9 mouse cellular contexts compared by ENCODE assay signal in genomic region chr6:85380901-85381647, GRCm38 (mm10). TPM values are rescaled to one million over a fixed set of nuclear protein-coding genes. Genes with fewer than 3 reads are reported as not detected.
DNase-seq lines count a peak whose midpoint lies in the region; ATAC-seq and TF ChIP-seq lines count a peak whose summit lies in the region.
"Had no signal": no experiment of that assay in that cellular context is flagged by ENCODE, and none has a peak within 500 bp of the region (broad histone marks: within the 10 kb centered on the region; RNA-seq: fewer than 3 reads in every experiment).

No protein-coding gene starts in this region.

- TF ChIP-seq EP300 in liver, embryonic 14.5 days (IDR thresholded peaks at IDR 0.05; ENCODE audit: low read depth), result no peak
- TF ChIP-seq EP300 in stomach, postnatal 0 days (optimal IDR thresholded peaks at IDR 0.05), result no peak

- H3K36me3 ChIP-seq in forebrain, embryonic 15.5 days, result no peaks in the 10 kb centered on the region
- no peaks in the 10 kb centered on the region for H3K36me3 ChIP-seq in liver, embryonic 14.5 days (replicated peaks; ENCODE audit: control insufficient read depth, insufficient read depth, low read depth)
- no peaks in the 10 kb centered on the region for H3K36me3 ChIP-seq in stomach, postnatal 0 days (ENCODE audit: control insufficient read depth, insufficient read depth, low read length)

- H3K4me1 ChIP-seq in forebrain, embryonic 15.5 days, result no peaks in the 10 kb centered on the region
- peaks cover 18 to 35% of the 10 kb centered on the region in 2 experiments for H3K4me1 ChIP-seq in liver, embryonic 14.5 days (replicated peaks; ENCODE audit: control insufficient read depth in 2 of 2, insufficient read depth in 2 of 2, low read length in 1 of 2)
- no peaks in the 10 kb centered on the region for H3K4me1 ChIP-seq in stomach, postnatal 0 days (replicated peaks; ENCODE audit: control insufficient read depth, insufficient read depth)

- no peak overlapping the region for H3K4me2 ChIP-seq in forebrain, embryonic 15.5 days (replicated peaks)
- peak overlapping the region; percentile 69 for H3K4me2 ChIP-seq in liver, embryonic 14.5 days (ENCODE audit: low read depth)
- H3K4me2 ChIP-seq in stomach, postnatal 0 days (replicated peaks; ENCODE audit: low read depth), result peak overlapping the region; percentile 17; the same call in 1 of the 2 replicates

- DNase-seq in cerebellum, adult 11-12 months, result peak; percentile 34
- no peak for DNase-seq in cerebellum, adult 8-10 months
- DNase-seq in B cell, adult 2 months, result peak; percentile 11 to 19
- DNase-seq in liver, embryonic 14.5 days (ENCODE audit: low read depth in 3 of 3, low spot score in 3 of 3), result peak in 1 of 3 experiments; percentile 14
- DNase-seq in stomach, postnatal 0 days (ENCODE audit: low spot score), result no peak
- DNase-seq in frontal cortex, postnatal 36 days (ENCODE audit: low spot score in 2 of 2), result no peak
- no peak for DNase-seq in layer of hippocampus, adult 2 months (ENCODE audit: low spot score in 2 of 2)

- H3K9me3 ChIP-seq in forebrain, embryonic 15.5 days, result no peaks in the 10 kb centered on the region
- H3K9me3 ChIP-seq in liver, embryonic 14.5 days (ENCODE audit: control insufficient read depth, low read length), result no peaks in the 10 kb centered on the region
- no peaks in the 10 kb centered on the region for H3K9me3 ChIP-seq in stomach, postnatal 0 days (ENCODE audit: control insufficient read depth, low read length)

- no peak overlapping the region for H3K9ac ChIP-seq in forebrain, embryonic 15.5 days (replicated peaks)
- H3K9ac ChIP-seq in liver, embryonic 14.5 days (replicated peaks), result peak overlapping the region; percentile 20
- H3K9ac ChIP-seq in stomach, postnatal 0 days (ENCODE audit: low read length), result 0 out of 2 replicates have a peak overlapping the region, but pooled peaks have one; percentile 8

- 22% methylated on average over 17 of the region's 17 CpGs for WGBS in forebrain, embryonic 15.5 days
- WGBS in liver, embryonic 14.5 days (ENCODE audit: insufficient replicate concordance), result 9% methylated on average over 17 of the region's 17 CpGs
- WGBS in stomach, postnatal 0 days, result 36% methylated on average over 17 of the region's 17 CpGs

- no peak for TF ChIP-seq CTCF in liver, embryonic 14.5 days (IDR thresholded peaks at IDR 0.05; ENCODE audit: low read depth)
- TF ChIP-seq CTCF in stomach, postnatal 0 days (IDR thresholded peaks at IDR 0.05; ENCODE audit: low read depth), result no peak
- no peak for TF ChIP-seq CTCF in layer of hippocampus, adult 2 months (conservative IDR thresholded peaks at IDR 0.05)

- no peaks in the 10 kb centered on the region for H3K27me3 ChIP-seq in forebrain, embryonic 15.5 days
- H3K27me3 ChIP-seq in liver, embryonic 14.5 days (ENCODE audit: control insufficient read depth, insufficient read depth, low read length), result no peaks in the 10 kb centered on the region
- H3K27me3 ChIP-seq in stomach, postnatal 0 days (ENCODE audit: control insufficient read depth, insufficient read depth, low read length), result no peaks in the 10 kb centered on the region

- H3K4me3 ChIP-seq in forebrain, embryonic 15.5 days, result no peak overlapping the region
- H3K4me3 ChIP-seq in liver, embryonic 14.5 days (ENCODE audit: insufficient read depth in 1 of 2, low read depth in 2 of 2, low read length in 2 of 2), result peak overlapping the region; percentile 36 to 37
- no peak overlapping the region for H3K4me3 ChIP-seq in stomach, postnatal 0 days (ENCODE audit: low read depth, low read length)
- no peak overlapping the region for H3K4me3 ChIP-seq in layer of hippocampus, adult 2 months

- H3K27ac ChIP-seq in forebrain, embryonic 15.5 days (replicated peaks), result no peak overlapping the region
- no peak overlapping the region for H3K27ac ChIP-seq in liver, embryonic 14.5 days
- no peak overlapping the region for H3K27ac ChIP-seq in stomach, postnatal 0 days (replicated peaks)
- no peak overlapping the region for H3K27ac ChIP-seq in layer of hippocampus, adult 2 months

- ATAC-seq in forebrain, embryonic 15.5 days (replicated peaks), result peak; percentile 69
- ATAC-seq in liver, embryonic 14.5 days (ENCODE audit: insufficient read depth), result peak; percentile 36; the same call in 1 of the 2 replicates
- ATAC-seq in stomach, postnatal 0 days (ENCODE audit: low FRiP score, low TSS enrichment), result peak; percentile 43; the same call in 1 of the 2 replicates

RNA-seq across cellular contexts. Expression of gene Rab11fip5, which starts 6.6 kb away (rescaled TPM):
- 15.1 and 15.2 TPM in 2 replicates for polyA plus RNA-seq in forebrain, embryonic 15.5 days (2015; fragmentation: Nextera tagmentation; extraction: Ambion mirVana)
- polyA plus RNA-seq in liver, embryonic 14.5 days (2012; rRNA removed), result 0.29 and 0.40 TPM in 2 replicates
- 0.33 and 0.61 TPM in 2 replicates for polyA plus RNA-seq in liver, embryonic 14.5 days (2014; fragmentation: Nextera tagmentation; extraction: Ambion mirVana)
- polyA plus RNA-seq in stomach, postnatal 0 days (2015; fragmentation: Nextera tagmentation; extraction: Ambion mirVana), result 7.6 and 8.3 TPM in 2 replicates
- 10 to 100 TPM; 55.1 to 58.2 TPM for total RNA-seq in layer of hippocampus, adult 2 months (2021)

RNA-seq across cellular contexts. Expression of gene Noto, which starts 42.6 kb away (rescaled TPM):
- not detected in 2 replicates for polyA plus RNA-seq in forebrain, embryonic 15.5 days (2015; fragmentation: Nextera tagmentation; extraction: Ambion mirVana)
- not detected in 2 replicates for polyA plus RNA-seq in liver, embryonic 14.5 days (2012; rRNA removed)
- polyA plus RNA-seq in liver, embryonic 14.5 days (2014; fragmentation: Nextera tagmentation; extraction: Ambion mirVana), result not detected in 2 replicates
- polyA plus RNA-seq in stomach, postnatal 0 days (2015; fragmentation: Nextera tagmentation; extraction: Ambion mirVana), result not detected in 2 replicates
- total RNA-seq in layer of hippocampus, adult 2 months (2021), result not detected
- polyA plus RNA-seq: C2C12 had no signal

RNA-seq across cellular contexts. Expression of gene Sfxn5, which starts 47.9 kb away (rescaled TPM):
- 24.2 and 25.3 TPM in 2 replicates for polyA plus RNA-seq in forebrain, embryonic 15.5 days (2015; fragmentation: Nextera tagmentation; extraction: Ambion mirVana)
- 0.69 and 0.77 TPM in 2 replicates for polyA plus RNA-seq in liver, embryonic 14.5 days (2012; rRNA removed)
- polyA plus RNA-seq in liver, embryonic 14.5 days (2014; fragmentation: Nextera tagmentation; extraction: Ambion mirVana), result 0.49 and 1.2 TPM in 2 replicates
- 8.4 and 8.9 TPM in 2 replicates for polyA plus RNA-seq in stomach, postnatal 0 days (2015; fragmentation: Nextera tagmentation; extraction: Ambion mirVana)
- 100 to 1,000 TPM; 167 to 175 TPM for total RNA-seq in layer of hippocampus, adult 2 months (2021)

RNA-seq across cellular contexts. Expression of gene Smyd5, which starts 50.7 kb away (rescaled TPM):
- polyA plus RNA-seq in forebrain, embryonic 15.5 days (2015; fragmentation: Nextera tagmentation; extraction: Ambion mirVana), result 54.2 and 56.8 TPM in 2 replicates
- 14.8 and 16.9 TPM in 2 replicates for polyA plus RNA-seq in liver, embryonic 14.5 days (2012; rRNA removed)
- polyA plus RNA-seq in liver, embryonic 14.5 days (2014; fragmentation: Nextera tagmentation; extraction: Ambion mirVana), result 16.9 and 17.7 TPM in 2 replicates
- polyA plus RNA-seq in stomach, postnatal 0 days (2015; fragmentation: Nextera tagmentation; extraction: Ambion mirVana), result 14.1 and 14.7 TPM in 2 replicates
- 10 to 100 TPM; 45.4 to 46.0 TPM for total RNA-seq in layer of hippocampus, adult 2 months (2021)

Comparison
In these comparisons a context has a peak if more than half of its experiments do, and no peak if none do; other contexts are left out.
1. DNase-seq: peak in cerebellum, adult 11-12 months (single experiment) and B cell, adult 2 months (2 of 2); none in cerebellum, adult 8-10 months (single experiment), stomach, postnatal 0 days (single experiment), frontal cortex, postnatal 36 days (0 of 2) and layer of hippocampus, adult 2 months (0 of 2).
2. H3K4me3 ChIP-seq: peak in liver, embryonic 14.5 days (2 of 2); none in forebrain, embryonic 15.5 days (single experiment), stomach, postnatal 0 days (single experiment) and layer of hippocampus, adult 2 months (single experiment).
3. Peak in every context shown above with its lines, with median percentiles within 50 percentile points of each other: ATAC-seq.